Mouse (Mus musculus) spleen, embryonic (tissue): Measurements from ENCODE around the gene H2al2a.
"Not testable (repeated sequence)": the region's sequence is repeated elsewhere in the genome, so short reads cannot be mapped to it uniquely, and the experiment has no call there.

Source experiments
- CTCF ChIA-PET: fragments of 350-600 bp; sonication (Branson Sonifier 250); formaldehyde crosslinking; loops from one replicate; lab custom pipeline; 2022; lab: Charles Lee

H2al2a gene

DNA sequence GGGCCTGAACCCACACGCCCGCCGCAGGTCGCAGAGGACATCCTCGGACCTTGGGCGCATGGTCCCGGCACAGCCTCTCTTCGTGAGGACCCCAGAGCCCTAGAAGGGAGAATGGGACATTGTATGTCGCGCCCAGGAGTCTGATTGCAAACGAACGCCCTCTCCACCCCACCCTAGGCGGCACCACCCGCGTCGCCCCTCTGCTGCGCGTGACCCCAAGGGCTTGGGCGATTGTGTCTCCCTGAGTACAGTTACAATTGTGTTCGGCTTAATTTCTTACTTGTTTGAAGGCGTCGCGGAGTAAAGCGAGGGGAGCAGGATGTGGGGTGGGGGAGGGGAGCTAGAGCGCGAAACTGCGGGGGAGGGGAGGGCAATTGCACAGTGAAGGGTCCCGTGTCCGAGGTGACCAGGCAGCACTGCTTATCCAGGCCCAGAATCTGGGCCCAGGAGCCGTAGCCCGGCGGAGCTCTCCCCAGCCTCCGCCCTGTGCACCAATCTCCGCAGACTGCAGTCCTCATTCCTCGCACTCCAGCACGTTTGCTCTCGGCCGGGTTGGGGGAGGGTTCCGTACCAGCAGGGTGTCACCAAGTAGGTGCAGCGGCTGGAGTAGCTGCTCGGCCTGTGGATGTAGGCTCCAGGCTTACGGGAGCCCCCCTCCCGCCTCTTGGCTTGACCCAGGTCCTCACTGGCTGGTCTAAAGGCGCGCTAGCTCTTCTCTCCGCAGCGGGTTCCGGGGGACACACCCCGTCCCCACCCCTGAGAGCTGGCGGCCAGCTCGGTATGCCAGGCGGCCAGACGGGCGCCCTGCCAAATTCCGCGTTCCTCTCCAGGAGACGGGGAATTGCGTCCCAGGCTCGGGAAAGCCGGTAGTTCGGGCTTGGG lies 31.6 kb upstream of the H2al2a start:
- CTCF ChIA-PET = interaction anchor here (0.6 to 1.3 kb wide), 4 partner anchors 9 to 60 kb away, joined by 3 to 4 read pairs (median 3); partner anchors contain the start of gene A930004D18Rik

DNA sequence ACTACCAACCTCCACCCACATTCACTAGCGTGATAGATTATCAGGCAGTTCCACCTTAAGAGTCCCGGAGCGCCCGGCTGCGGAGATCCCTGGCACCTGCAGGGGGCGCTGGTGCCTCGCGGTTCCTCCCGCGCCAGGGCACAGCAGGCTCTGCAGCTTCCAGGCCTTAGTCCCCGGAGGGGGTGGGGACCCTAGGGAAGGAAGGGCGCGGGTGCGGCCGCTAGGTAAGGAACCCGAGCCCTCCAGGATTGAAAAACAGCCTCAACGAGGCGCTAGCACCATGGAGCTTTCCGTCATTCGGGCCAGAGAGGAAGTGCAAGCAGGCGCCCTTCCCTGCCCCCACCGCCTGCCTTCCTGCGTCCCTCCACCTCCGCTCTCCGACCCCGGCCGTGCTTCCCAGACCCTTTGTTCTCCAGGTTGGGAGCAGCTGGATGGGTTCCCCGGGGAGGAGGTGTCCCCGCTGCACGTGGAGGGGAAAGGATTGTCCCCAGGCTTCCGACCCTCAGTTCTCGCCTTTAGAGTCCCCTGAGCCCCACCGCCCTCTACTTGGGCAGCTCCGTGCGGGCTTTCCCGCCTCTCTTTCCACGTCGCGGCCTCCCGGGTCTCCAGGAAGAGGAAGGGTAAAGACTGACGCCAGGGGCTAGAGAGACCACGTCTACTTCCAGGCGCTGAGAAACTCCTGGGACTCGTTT lies 30.8 kb upstream of the H2al2a start:
- CTCF ChIA-PET = interaction anchor here (0.6 to 1.3 kb wide), 3 partner anchors 10 to 60 kb away, joined by 3 to 4 read pairs (median 3); partner anchors contain the start of gene A930004D18Rik

DNA sequence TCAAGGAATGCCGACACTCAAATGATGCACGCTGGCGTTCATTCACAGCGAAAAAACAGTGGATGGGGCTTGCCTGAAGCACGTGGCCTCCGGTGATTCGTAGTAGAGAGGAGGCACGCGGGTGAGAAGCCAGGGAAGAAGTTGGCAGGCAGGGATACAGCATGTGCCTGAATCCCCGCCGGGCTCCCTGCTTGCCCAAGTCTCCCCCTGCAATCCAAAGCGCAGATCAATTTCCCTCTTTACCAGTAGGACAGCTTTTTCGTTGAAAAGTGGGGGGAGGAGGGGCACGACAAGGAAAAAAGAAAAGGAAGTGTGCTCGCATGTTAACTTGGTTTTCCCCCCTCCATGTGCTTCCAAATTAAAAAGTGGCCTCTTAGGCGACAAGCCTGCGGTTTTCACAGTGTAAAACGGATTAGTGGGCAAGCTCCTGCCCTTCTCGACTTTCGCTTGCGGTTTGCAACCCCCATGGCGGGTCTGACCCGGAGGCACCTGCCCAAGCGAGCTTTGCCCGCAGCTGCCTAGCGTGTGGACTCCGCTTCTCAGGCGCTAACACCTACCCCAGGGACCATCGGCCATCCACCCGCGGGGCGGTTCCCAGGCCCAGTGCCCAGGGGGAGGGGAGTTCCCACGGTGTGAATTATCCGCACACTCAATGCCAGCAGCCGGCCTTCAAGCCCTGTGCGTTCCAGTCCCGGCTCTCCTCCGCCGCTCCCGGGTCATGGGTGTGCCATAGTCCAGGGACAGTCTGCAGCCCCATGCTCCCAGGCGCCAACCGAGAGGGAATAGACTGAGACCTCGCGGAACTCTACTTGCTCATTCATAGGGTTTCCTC lies 29.6 kb upstream of the H2al2a start:
- CTCF ChIA-PET = interaction anchor here (0.5 kb wide), 1 partner anchor 9 kb away, joined by 11 read pairs; no protein-coding TSS in a partner anchor

DNA sequence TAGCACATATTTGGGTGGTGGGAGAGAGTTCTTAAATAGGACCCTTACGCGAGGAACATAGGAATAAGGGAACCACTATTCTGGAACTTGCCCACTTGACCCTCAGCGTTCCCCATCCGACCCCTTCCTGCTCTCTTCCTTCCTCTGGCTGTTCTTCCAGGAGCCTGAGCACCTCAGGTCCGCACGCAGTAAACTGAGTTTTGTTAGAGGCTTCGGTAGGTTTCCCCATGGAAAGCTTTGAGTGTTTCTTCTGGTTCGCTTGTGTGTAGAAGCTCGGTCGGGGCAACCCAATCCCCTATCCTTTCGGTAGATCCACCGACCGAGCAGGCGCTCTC lies 29.0 kb upstream of the H2al2a start:
- CTCF ChIA-PET = interaction anchor here (0.5 kb wide), 1 partner anchor 8 kb away, joined by 11 read pairs; no protein-coding TSS in a partner anchor

DNA sequence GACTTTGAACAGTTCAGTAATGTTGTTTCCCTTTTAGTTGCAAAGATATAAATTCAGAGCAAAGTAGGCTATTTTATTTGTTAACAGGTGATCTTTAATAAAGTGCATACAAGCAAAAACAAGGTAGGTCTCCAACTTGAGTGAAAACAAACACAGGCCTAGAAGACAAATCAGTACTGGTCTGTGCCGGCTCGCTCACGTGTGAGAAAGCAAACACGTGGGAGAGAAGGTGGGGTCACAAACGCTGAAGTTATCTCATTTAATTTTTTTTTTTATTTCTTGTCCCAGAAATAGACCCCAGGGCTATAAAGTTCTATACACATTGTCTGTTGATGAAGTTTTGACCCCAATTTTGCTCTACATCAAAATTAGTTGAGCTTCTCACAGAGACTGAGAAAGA lies 28.4 kb upstream of the H2al2a start:
- CTCF ChIA-PET = no interaction called here

DNA sequence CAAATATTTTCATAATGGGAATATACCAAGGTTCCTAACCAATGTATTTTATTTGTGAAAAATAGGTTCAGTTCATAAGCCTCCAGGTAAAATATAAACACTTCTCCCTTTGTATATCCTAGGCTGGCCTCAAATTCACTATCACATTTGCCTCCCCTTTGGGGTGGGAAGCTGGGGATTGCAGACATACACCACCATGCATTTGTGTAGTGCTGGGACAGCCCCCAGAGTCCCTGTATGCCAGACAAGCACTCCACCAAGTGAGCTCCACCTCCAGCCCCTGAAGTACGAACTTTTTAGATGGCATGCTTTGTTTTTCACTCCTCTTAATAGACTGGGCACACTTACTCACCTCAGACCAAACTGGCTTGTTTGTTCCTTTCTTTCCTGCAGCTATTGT lies 26.1 kb upstream of the H2al2a start:
- CTCF ChIA-PET = no interaction called here

DNA sequence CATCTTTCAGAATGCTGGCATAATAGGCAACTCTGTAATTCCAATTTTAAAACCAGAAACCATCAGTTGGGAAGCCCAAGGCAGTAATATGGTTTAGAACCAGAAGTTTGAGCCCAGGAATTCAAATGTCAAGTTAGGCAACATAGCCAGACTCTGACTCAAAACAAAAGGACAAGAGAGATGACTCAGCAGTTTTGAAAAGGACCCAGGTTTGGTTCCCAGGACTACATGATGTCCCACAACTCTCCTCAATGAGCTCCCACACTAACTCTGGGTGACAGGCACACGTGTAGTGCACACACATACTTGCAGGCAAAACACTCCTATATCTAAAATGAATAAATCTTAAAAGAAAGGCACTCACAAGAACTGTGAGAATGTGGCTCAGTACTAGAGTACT lies 22.4 kb upstream of the H2al2a start:
- CTCF ChIA-PET = no interaction called here

DNA sequence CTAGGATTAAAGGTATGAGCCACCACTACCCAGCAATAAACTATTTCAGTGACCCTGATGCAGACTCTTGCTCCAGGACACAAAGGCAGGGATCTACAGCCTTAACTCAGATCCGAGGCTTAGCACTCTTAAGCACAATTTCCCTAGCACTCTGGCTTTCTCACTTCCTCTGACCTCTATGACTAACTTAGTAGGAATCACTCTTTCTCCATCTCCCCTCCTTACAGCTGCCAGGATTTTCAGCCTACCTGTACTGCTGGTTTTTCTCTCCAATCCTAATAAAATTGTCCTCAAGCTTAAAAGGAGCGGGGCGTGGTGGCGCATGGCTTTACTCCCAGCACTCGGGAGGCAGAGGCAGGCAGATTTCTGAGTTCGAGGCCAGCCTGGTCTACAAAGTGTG lies 20.6 kb upstream of the H2al2a start:
- CTCF ChIA-PET = interaction anchor here (0.7 kb wide), 1 partner anchor 9 kb away, joined by 11 read pairs; no protein-coding TSS in a partner anchor

DNA sequence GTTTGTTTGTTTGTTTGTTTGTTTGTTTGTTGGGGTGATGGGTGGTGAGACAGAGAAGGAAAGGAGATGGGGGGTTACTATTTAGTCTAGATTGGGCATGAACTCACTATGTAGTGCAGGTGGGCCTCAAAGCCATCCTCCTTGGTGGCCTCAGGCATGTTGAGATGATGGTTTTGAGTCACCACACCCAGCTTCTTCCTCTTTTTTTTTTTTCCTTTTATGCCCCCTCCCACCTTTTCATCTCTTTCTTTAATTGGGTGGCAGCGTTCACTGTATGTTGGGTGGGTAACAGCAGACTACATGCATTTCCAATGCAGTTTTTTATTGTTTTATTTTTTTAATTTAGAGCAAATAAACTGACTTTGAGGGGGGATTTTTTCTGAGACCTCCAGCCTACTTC lies 19.9 kb upstream of the H2al2a start:
- CTCF ChIA-PET = no interaction called here

DNA sequence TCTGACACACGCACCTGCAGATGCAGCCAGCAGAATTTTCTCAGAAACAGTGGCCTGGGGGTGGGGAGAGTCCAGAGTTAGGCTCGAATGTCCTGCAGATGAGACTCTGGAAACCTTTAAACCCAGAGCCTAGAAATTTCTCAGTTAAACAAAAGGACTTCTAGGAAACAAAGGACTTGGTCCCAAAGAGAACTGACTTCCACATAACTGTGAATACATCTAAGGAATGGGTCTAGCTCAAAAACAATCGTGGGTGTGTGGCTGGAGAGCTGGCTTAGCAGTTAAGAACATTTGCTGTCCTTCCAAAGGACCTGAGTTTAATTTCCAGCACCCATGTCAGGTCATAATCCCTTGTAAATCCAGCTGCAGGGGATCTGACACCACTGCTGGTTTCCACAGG lies 18.8 kb upstream of the H2al2a start:
- CTCF ChIA-PET = no interaction called here

DNA sequence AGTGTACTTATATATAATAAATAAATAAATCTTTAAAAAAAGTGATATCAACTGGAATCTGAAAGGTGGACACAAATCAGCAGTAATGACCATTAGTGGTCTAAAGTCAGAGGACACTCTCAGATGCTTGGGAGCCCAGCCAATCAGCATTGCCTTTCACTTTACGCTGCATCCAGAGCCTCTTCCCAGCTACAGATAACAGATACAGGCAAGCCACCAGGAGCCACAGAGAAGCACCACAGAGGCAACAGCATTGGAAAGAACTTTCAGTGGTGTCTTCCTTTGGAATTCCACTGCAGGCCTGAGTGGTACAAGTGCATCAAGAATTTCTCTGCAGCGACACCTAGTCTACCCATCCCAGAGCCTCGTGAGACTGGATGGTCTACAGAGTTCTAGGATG lies 16.1 kb upstream of the H2al2a start:
- CTCF ChIA-PET = no interaction called here

DNA sequence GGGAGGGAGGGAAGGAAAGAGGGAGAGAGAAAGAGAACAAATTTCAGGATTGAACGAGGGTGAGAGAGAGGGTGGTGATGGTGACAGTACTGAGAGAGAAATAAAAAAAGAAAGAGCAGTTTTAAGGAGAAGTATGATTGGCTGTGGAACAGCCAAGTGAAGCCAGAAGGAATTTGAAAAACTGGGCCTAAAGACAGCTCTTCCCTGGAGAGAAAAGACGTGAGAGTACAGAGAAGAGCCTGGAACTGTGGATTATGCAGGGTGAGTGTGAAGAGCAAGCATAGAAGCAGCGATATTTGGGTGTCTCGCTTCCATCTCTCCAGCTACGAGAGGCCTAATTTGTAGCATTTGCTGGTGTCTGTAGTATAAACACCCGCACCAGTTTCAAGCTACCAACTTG lies 14.5 kb upstream of the H2al2a start:
- CTCF ChIA-PET = interaction anchor here (0.7 kb wide), 2 partner anchors 10 to 582 kb away, joined by 3 to 5 read pairs; no protein-coding TSS in a partner anchor

DNA sequence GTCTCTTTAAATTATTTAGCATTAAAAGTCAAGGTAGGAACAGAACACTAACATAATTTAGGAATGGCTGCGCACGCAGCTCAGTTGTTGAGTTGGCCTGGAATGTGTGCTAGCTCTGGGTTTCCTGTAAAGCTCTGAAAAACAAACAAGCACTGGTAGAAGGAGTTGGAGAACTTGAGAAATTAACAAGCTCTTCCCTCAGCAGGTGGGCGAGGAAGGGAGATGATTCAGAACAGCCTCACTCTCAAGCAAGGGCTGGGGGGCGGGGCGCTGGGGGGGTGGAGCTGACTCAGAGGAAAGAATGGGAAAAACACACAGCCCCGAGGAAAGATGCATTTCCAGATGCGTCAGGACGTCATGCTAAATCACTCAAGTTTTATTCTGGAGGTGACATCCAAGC lies 8.4 kb upstream of the H2al2a start:
- CTCF ChIA-PET = no interaction called here

DNA sequence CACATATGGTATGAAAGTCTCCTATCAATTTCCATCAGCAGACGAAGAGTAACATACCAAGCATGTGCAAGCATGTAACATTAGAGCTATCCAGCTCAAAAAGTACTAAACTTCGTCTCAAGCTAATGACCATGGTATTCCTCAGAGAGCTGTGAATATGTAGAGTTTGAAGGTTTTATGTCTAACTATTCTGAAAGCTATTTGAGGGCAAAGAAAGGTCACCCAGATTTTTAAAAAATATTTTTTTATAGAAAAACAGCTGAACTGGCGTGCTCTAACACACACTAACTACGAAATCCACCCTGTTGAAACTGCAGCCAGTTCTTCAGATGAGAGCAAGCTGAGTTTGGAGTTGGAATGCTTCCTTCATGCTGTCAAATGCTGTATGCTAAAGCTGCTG lies 7.5 kb upstream of the H2al2a start:
- CTCF ChIA-PET = no interaction called here

DNA sequence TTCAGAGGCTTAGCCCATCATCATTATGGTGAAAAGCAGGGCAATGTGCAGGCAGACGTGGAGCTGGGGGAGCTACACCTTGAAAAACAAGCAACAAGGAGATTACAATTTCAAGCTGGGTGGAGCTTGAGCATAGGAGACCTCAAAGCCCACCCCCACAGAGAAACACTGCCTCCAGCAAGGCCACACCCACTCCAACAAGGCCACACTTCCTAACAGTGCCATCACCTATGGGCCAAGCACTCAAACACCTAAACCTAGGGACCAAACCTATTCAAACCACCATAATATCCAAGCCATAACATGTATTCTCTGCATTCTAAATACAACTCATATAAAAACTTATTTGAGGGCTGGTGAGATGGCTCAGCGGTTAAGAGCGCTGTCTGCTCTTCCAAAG lies 5.5 kb upstream of the H2al2a start:
- CTCF ChIA-PET = no interaction called here

DNA sequence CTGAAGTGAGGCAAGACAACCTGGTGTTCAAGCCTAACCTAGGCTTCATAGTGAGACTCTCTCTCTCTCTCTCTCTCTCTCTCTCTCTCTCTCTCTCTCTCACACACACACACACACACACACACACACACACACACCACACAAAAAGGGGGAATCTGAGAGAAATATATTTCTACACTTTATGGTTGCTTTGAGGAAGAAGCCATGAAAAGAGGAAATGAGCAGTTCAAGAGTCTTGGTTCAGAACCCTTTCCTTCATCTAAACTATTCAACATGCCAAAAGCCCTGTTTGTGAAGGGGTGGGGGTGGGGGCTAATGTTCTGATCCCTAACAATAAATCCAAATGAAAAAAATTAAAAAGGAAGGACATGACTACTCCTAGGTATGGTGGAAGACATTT lies 7.2 kb downstream of the H2al2a start:
- CTCF ChIA-PET = interaction anchor here (0.7 kb wide), 1 partner anchor 538 kb away, joined by 6 read pairs; no protein-coding TSS in a partner anchor

DNA sequence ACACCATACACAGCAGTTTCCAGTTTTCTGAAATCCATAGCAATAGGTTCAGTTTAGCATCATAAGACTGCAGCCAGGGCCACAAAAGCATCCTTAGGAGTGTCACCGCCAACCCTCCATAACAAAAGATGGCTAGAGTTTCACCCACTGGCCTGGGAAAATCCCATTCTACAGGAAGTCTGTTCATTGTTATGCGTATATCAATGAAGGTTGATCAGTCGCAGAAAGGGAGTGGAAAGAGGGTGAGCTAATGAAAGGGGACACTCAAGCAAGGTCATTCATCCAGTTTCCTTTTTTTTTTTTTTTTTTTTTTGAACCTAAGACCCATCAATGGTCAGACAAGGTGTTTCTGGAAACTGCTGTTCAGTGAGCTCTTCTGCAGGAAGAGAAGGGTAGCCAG lies 7.6 kb downstream of the H2al2a start:
- CTCF ChIA-PET = interaction anchor here (0.6 to 0.7 kb wide), 4 partner anchors 77 to 1419 kb away, joined by 3 to 6 read pairs (median 4); no protein-coding TSS in a partner anchor

DNA sequence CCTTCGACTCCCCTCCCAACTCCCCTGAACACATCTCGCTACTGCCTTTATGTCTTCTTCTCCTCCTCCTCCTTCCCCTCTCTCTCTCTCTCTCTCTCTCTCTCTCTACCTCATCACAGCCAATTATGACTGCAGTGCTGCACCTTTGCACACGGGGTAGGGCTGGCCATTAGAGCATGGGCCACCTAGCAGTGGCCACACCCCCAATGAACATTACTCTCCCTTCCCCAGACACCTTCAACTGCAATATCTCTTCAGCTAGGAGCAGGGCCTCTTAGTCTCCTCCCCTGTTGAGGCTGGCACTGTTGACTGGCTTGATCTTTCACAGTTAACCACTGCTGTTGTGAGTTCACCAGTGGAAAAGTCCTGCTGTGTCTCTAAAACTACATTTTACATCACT lies 10.1 kb downstream of the H2al2a start:
- CTCF ChIA-PET = no interaction called here

DNA sequence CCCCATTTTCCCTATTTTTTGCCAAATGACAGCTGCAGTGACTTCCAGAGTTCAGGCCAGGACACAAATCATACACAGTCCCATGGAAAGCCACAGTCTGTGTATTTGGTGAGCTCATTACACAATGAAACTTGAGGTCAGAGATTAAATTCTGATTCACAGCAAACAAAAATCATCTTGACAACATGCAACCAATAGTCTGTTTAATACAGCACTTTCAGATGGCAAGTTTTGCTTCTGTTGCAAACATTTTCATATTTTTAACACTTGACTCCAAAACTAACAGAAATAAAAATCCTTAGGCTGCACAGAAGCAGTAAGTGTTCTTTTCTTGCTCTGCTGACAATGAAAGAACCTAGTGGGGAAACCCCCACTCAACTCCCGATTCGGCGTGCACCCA lies 12.0 kb downstream of the H2al2a start:
- CTCF ChIA-PET = no interaction called here

DNA sequence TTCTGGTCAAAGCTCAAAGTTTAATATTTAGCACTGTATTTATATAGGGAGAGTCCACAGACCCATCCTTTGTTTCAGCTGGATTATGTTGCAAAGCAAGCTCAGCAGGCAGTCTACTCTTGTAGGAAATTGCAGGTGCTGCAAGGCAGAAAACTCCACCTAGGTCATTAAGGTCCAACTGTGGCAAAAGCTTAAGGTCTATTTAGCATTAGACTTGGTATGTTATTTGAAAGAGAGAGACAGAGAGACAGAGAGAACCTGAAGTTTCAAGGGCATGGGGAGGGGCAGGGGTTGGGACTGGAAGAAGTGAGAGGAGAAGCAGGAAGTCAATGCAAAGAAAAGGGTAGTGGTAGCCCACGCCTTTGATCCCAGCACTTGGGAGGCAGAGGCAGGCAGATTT lies 14.0 kb downstream of the H2al2a start:
- CTCF ChIA-PET = no interaction called here

DNA sequence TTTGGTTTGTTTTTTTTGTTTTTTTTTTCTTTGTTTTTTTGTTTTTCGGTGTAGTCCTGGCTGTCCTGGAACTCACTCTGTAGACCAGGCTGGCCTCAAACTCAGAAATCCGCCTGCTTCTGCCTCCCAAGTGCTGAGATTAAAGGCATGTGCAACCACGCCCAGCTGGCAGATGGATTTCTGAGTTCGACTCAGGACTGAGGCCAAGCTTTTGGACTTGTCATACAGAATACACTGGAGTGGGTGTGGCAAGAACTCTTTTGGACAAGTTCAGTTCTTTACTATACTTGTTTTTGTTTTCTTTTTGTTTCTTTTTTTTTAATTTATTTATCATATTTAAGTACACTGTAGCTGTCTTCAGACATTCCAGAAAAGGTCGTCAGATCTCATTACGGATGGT lies 18.1 kb downstream of the H2al2a start:
- CTCF ChIA-PET = no interaction called here

DNA sequence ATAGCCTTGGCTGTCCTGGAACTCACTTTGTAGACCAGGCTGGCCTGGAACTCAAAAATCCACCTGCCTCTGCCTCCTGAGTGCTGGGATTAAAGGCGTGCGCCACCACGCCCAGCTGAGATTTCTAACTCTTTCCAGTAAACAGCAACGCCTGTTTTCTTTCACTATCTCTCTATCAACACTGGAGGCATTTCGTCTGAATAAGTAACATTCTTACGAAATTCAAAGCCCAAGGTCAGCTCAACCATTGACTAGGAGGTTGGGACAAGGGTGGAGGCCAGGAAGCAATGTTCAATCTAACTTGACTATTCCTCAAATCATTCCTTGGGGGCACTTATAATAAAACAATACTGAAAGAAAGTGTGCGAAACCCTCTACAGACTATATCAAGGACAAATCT lies 18.5 kb downstream of the H2al2a start:
- CTCF ChIA-PET = not testable (repeated sequence)
